Mouse (Mus musculus) adrenal gland, postnatal 14 days (tissue): ENCODE measurements at regions not wholly inside any gene's neighbourhood (a gene's known extent, or its start where the extent isn't known, plus 50 kb on each side); places are given as distances from the start of the nearest gene placed in this dataset.

Source experiments
- DNase-seq: peaks from one replicate; pipeline ENCODE4 v3.0.0; 2021; ENCODE audit warnings: mixed read lengths

DNA sequence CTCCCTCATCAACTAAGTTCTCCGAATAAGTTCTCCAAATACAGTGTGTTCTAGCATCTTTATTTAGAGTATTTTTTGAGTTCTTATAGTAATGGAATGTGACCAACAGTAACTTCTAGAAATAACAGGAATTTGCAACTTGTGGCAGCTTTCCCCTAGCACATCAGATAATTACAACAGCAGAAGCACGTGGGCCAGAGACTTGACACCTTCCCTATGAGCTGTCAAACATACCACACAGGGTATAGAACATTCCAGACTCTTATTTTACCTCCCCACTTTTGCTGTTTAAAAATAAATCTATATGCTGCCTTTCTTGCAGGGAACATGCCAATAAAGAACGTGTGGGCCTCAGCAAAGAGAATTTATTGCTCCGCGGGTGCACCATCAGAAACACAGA, 77.4 kb upstream of the Commd8 start:
- no peak for DNase-seq

DNA sequence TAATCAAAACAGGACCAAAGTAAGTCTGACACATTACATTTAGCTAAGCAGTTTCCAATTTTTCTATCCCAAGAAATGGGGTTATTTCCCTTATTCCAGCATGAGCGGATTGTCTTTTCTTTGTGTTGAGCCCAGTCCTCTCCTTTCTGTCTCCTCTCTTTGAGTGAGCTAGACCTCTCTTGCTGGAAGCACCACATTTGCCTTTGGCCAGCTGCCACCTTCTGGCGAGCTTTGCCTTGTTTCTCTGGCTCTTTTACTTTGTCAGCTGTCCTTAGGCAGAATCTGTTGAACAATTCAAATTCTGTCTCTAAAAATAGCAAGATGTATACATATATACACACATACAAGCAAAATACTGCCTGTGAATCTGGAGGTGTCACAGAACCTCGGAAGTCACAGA, 76.1 kb upstream of the Commd8 start:
- DNase-seq, result peak; percentile 69

DNA sequence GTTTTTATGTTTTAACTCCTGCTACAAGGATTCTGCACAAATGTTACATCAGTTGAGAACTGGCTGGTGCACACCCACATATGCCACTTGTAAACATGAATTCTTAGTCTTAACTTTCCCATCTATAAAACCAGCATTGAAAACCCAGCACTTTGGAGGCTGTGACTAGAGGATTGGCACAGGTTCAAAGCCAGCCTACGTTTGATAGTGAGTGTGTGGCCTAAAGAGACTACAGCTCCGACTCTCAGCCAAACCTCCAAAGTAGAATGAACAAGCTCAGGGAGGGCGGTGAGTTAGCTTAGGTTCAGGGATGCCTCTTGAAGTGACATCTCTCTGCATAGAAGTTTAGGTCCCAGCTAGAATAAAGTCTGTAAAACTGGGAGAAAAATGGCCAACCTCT, 75.0 kb upstream of the Commd8 start:
- DNase-seq, result no peak

DNA sequence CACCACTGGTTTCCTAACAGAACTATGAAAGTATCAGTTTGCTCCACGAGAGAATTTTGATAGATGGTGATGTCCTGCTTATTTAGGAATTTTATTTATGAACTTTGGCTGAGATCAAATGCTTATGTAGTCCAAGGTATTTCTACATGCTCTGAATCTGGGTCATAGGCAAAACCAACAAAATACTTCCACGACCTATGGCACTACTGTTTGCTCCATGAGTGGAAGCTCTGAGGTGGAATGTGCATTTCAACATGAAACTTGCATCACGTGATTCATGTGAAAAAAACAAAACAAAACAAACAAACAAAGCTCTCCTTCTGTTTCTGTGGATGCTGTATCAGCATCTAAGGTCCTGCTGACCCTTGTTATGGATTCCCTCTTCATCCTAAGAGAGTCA, 73.5 kb upstream of the Commd8 start:
- no peak for DNase-seq

DNA sequence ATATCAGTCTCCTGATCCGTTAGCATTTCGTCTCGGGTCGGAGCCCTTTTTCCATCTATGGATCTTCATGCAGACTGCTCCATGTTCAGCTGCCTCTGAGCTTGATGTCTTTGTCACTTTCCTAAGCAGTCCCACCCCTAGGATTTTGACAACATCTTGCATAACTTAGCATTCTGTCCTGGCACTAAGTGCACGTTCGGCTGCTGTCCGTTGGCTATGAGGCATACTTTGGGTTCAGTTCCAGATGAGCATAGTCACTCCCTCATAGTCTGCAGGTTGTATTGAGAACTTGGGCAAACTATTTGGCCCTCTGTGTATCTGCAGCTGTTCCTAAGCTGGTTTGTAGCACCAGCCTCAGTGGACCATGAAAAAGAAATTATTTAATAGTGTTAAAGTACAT, 72.3 kb upstream of the Commd8 start:
- DNase-seq, result no peak

DNA sequence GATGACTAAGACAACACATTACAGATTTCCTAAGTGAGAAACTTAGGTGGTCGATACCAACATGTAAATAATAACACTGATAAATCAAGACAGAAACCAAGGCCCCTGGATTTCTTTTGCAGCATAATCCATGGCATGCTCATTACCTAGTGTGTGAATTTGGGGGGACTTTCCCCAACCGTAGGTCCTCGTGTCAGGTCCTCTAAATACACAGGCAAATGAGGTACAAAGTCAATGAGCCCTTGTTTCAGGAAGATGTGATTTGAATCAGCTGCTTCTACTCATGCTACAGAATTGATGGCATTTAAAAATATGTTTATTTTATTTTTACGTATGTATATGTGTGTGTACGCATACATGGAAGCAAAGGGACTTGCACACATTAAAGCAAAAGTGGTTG, 59.0 kb upstream of the Commd8 start:
- DNase-seq, result no peak

DNA sequence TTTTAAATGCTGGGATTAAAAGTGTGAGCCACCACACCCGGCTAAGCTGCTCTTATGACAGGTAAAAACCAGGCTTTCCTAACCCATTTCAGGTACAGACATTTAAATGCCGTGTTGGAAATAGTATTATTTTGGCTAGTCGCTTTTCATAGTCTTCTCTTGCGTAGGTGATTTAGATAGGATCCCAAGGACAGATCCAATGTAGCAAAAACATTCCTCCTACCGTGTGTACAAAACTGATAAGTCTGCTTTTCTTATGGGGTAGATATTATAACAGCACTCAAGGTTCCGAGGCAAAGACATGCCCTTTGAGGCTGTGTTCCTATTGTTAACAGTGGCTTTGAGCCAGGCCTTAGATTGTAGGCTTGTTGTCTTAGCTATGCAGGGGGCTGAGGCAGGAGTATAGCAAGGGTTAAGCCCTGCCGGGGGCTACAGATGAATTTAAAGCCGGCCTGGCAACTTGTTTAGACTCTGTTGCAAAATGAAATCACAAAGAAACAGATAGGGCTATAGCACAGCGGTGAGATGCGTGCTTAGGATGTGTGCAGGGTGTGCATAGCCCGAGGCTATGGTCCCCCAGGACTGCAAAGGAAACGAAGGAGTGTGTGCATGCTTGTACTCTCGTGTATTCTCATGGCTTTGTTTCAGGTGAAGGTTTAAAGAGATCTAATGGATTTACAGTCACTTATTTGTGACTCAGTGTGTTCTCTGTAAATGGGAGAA, 57.7 kb upstream of the Commd8 start:
- DNase-seq, result no peak

DNA sequence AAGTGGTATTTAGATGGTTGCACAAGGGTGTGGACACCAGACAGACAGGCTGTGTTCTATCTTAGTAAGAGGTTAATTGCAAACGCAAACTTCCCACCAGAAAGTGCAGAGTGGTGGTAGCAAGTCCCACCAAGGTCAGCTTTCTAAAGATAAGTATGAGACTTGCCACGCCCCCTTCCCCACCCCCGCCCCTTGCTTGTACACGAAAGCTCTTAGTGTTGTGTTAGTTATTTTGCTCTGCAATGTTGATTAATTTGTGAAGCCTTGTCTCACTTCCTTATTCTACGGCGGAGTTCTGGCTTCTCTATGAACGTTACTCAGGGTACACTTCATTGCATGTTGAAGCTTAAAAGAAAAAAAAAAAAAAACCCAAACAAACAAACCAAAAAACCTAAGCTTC, 57.1 kb upstream of the Commd8 start:
- no peak for DNase-seq

DNA sequence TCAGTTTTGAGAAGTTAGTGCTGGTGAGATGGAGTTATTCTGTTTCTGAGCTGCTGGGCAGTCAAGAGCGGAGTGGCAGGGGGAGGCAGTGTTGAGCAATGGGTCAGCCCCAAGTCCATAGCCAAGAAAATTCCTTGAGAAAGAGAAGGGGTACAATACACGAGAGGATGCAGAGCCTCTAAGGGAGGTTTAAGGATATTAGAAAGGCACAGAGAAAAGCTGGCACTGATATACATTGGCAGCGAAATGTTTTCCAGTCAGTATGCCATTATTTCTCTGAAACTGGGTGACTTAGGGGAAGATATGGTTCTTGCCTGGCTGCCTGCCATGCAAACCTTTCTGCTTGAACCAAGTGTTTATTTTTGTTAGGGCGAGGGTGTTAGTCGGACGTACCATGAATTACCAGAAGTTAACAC, 56.6 kb upstream of the Commd8 start:
- DNase-seq, result peak; percentile 36

DNA sequence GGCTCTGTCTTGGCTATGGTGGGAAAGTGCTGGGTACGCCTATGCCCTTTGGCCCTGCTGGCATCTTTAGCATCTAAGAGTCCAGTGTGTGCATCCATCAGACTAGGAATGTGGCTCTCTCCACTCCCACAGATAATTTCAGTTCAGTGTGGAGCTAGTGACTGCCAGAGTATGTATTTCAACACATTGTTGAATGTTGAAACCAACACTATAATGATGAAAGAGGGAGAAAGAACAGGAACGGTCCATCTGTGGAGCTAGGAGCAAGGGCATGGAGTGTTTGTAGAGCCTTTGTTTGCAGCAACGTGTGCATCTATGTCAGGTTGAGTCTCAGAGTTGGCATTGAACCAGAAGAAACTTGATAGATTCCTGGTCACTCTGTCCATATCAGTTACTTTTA, 54.9 kb upstream of the Commd8 start:
- no peak for DNase-seq

DNA sequence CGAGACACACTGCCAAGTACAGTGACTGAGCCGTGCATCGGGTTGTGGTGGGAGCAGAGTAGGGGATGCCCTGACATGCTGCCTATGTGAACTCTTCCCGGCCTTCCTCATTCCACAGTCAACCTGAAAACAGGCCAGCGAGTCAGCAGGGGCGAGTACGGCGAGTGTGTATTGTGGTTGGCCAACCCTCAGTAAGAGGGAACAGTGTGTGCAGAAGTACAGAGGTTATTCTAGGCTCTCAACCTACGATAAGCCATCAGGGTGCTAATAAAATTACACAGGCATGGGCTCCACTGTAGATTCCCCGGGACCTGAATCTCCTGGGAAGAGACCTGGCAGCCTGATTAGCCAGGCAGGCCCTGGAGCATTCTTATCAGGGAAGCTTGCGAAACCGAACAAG, 51.7 kb upstream of the Commd8 start:
- DNase-seq, result peak; percentile 47

DNA sequence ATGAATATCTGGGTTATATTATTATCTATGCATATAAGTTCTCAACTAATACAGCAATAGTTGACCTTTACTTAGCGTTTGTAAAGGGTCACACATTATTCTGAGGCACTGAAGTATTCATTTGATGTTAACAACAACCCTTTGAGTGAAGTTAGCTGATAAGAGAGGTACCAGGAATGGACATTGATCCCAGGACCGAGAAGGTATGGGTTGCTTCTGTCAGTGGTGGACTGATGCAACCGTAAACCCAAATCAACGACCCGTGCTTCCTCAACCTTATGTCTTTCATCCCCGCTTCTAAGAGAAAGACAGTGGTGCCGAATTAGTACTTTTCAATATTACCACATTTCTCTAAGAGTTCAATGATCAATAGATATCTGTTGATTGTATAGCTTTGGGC, 51.3 kb upstream of the Commd8 start:
- DNase-seq, result no peak
